Mouse (Mus musculus): ENCODE data around the gene Gm11172. TPM values are rescaled to one million over a fixed set of nuclear protein-coding genes. Genes with fewer than 3 reads are reported as not detected.

The Gm11172 gene
- polyA plus RNA-seq, 1 experiment: not detected

DNA sequence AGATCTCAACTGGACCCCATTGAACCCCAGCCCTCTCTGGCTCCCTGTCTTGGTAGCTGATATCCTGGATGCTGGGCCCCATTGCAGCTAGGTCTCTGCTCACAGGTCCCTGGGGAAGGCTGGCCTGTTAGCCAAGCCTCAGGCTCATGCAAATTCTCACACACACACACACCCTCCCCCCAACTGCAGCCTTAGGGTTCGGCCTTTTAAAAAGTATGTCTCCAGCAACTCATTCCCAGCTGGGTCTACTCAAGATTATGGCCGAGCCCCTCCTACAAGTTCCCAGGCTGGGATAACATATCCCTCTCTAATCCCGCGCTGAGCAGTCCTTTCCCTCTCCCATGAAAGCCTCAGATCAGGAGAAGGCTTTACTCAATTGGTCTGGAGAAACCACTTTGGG, 8.7 kb downstream of the Gm11172 start:
- TF ChIP-seq TAL1 (IDR thresholded peaks at IDR 0.05; ENCODE audit: low read length) (no peak), GATA1 (IDR thresholded peaks at IDR 0.05; ENCODE audit: low read length) (no peak)
- Histone ChIP-seq H3K27me3 (ENCODE audit: control insufficient read depth) (no peaks in the 10 kb centered on the region), H3K4me3 (replicated peaks) (no peak overlapping the region), H3K4me1 (ENCODE audit: control insufficient read depth) (no peaks in the 10 kb centered on the region), H3K9me3 (ENCODE audit: control insufficient read depth, low read length) (no peaks in the 10 kb centered on the region), H3K36me3 (ENCODE audit: control insufficient read depth) (no peaks in the 10 kb centered on the region)

- no peak overlapping the region for H3K4me3 ChIP-seq (replicated peaks)
- no peaks in the 10 kb centered on the region for H3K27me3 ChIP-seq (ENCODE audit: control insufficient read depth)
- H3K36me3 ChIP-seq (ENCODE audit: control insufficient read depth): no peaks in the 10 kb centered on the region
- no peaks in the 10 kb centered on the region for H3K9me3 ChIP-seq (ENCODE audit: control insufficient read depth, low read length)
- no peaks in the 10 kb centered on the region for H3K4me1 ChIP-seq (ENCODE audit: control insufficient read depth)
- no peak for TF ChIP-seq GATA1 (IDR thresholded peaks at IDR 0.05; ENCODE audit: low read length)
- no peak for TF ChIP-seq TAL1 (IDR thresholded peaks at IDR 0.05; ENCODE audit: low read length)
Observed at GRCm38 (mm10) chr16:10824536-10824935, 11.8 kb downstream of the Gm11172 start.

DNA sequence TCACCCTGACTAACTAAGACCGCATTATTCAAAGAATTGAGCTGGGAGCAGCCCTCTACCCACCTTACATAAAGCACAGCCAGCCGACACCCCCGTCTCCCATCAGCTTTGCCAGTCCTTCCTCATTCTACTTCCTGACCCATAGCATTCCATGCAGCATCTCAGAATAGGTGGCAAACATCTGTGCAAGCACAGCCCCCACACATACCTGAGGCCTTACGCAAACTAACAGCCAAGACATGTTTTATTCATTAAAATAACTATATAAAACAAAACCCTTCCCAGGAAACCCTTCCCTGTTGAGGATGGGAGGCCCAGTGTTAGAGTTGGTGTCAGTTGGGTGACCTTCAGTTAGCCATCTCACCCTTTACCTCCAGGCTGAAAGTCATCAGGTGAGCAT, 13.1 kb downstream of the Gm11172 start:
- Histone ChIP-seq H3K27me3 (ENCODE audit: control insufficient read depth) (no peaks in the 10 kb centered on the region), H3K4me3 (replicated peaks) (no peak overlapping the region)

GRCm38 (mm10) chr16:10827269-10827668, 14.6 kb downstream of the Gm11172 start:
- Histone ChIP-seq H3K4me1 (ENCODE audit: control insufficient read depth) (no peaks in the 10 kb centered on the region), H3K4me3 (replicated peaks) (no peak overlapping the region), H3K27me3 (ENCODE audit: control insufficient read depth) (no peaks in the 10 kb centered on the region), H3K36me3 (ENCODE audit: control insufficient read depth) (no peaks in the 10 kb centered on the region), H3K9me3 (ENCODE audit: control insufficient read depth, low read length) (no peaks in the 10 kb centered on the region)
- TF ChIP-seq TAL1 (IDR thresholded peaks at IDR 0.05; ENCODE audit: low read length): no peak
- no peak for TF ChIP-seq GATA1 (IDR thresholded peaks at IDR 0.05; ENCODE audit: low read length)

More for the DNA sequence above, 13.1 kb downstream of the Gm11172 start:
- Histone ChIP-seq H3K9me3 (ENCODE audit: control insufficient read depth, low read length) (no peaks in the 10 kb centered on the region), H3K4me1 (ENCODE audit: control insufficient read depth) (no peaks in the 10 kb centered on the region), H3K36me3 (ENCODE audit: control insufficient read depth) (no peaks in the 10 kb centered on the region)
- no peak for TF ChIP-seq GATA1 (IDR thresholded peaks at IDR 0.05; ENCODE audit: low read length)
- TF ChIP-seq TAL1 (IDR thresholded peaks at IDR 0.05; ENCODE audit: low read length): no peak

- H3K27me3 ChIP-seq (ENCODE audit: control insufficient read depth): peaks cover 3% of the 10 kb centered on the region; the same call in 1 of the 2 replicates
- TF ChIP-seq TAL1 (IDR thresholded peaks at IDR 0.05; ENCODE audit: low read length) (no peak), GATA1 (IDR thresholded peaks at IDR 0.05; ENCODE audit: low read length) (no peak)
Observed at GRCm38 (mm10) chr16:10827766-10828460, 15.2 kb downstream of the Gm11172 start.

DNA sequence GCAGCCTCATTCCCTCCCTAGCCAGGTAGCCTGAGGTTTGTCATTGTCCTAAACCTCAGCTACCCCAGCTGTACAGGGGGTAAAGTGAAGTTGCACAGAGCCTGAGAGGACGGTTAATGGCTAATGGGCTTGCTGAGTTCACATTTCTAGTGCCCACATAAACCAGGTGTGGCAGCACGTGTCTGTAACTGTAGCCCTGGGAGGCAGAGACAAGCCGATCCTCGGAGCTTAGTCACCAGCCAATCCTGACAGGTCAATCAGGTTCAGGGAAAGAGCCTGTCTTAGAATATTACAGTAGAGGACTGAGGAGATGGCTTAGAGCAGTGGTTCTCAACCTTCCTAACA, 15.7 kb downstream of the Gm11172 start:
- Histone ChIP-seq H3K27me3 (ENCODE audit: control insufficient read depth) (peaks cover 7% of the 10 kb centered on the region; the same call in 1 of the 2 replicates), H3K4me1 (ENCODE audit: control insufficient read depth) (no peaks in the 10 kb centered on the region)

More at GRCm38 (mm10) chr16:10827766-10828460, 15.2 kb downstream of the Gm11172 start:
- Histone ChIP-seq H3K4me3 (replicated peaks) (no peak overlapping the region), H3K9me3 (ENCODE audit: control insufficient read depth, low read length) (no peaks in the 10 kb centered on the region), H3K4me1 (ENCODE audit: control insufficient read depth) (no peaks in the 10 kb centered on the region), H3K36me3 (ENCODE audit: control insufficient read depth) (no peaks in the 10 kb centered on the region)

GRCm38 (mm10) chr16:10834542-10834910, 21.8 kb downstream of the Gm11172 start:
- Histone ChIP-seq H3K9me3 (ENCODE audit: control insufficient read depth, low read length) (no peaks in the 10 kb centered on the region), H3K4me1 (ENCODE audit: control insufficient read depth) (peaks cover 38% of the 10 kb centered on the region), H3K36me3 (ENCODE audit: control insufficient read depth) (peaks cover 15% of the 10 kb centered on the region), H3K4me3 (replicated peaks) (peak overlapping the region; percentile 91), H3K27me3 (ENCODE audit: control insufficient read depth) (peaks cover 14% of the 10 kb centered on the region)
- no peak for TF ChIP-seq TAL1 (IDR thresholded peaks at IDR 0.05; ENCODE audit: low read length)
- TF ChIP-seq GATA1 (IDR thresholded peaks at IDR 0.05; ENCODE audit: low read length): no peak

More for the DNA sequence above, 15.7 kb downstream of the Gm11172 start:
- TF ChIP-seq TAL1 (IDR thresholded peaks at IDR 0.05; ENCODE audit: low read length) (no peak), GATA1 (IDR thresholded peaks at IDR 0.05; ENCODE audit: low read length) (no peak)
- H3K36me3 ChIP-seq (ENCODE audit: control insufficient read depth): no peaks in the 10 kb centered on the region
- no peak overlapping the region for H3K4me3 ChIP-seq (replicated peaks)
- no peaks in the 10 kb centered on the region for H3K9me3 ChIP-seq (ENCODE audit: control insufficient read depth, low read length)

DNA sequence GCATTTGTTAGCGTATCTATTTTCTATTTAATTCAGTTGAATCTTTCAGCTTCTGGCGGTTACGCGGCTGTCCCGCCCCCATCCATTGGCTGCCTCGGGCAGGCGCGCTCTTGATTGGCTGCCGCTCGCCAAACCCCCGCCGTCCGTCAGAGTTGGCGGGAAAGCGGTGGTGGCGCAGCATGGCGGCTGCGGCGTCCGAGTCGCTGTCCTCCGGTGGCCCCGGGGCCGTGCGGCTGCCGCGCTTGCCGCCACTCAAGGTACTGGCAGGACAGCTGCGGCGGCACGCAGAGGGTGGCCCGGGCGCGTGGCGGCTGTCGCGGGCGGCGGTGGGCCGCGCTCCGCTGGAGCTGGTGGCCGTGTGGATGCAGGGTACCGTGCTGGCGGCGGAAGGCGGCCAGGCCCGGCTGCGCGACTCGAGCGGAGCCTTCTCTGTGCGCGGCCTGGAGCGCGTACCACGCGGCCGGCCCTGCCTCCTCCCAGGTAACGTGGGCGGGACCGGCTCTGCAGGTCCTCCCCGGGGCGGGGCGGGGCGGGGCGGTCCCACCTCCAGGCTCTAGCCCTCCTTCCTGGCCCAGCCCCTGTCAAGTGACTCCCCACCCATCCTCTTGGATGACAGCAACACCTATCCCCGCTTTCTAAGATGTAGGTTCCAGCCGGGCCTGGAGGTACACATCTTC, 22.3 kb downstream of the Gm11172 start, which contains the start of gene Rmi2:
Gene Rmi2 (plus strand): TSS at position 149 of the 677 bp plus-strand sequence.
- Histone ChIP-seq H3K4me3 (replicated peaks) (peak within 1 kb of the TSS; percentile 91), H3K9me3 (ENCODE audit: control insufficient read depth, low read length) (no peaks in the 10 kb centered on the region), H3K27me3 (ENCODE audit: control insufficient read depth) (peaks cover 14% of the 10 kb centered on the region), H3K4me1 (ENCODE audit: control insufficient read depth) (peaks cover 38% of the 10 kb centered on the region), H3K36me3 (ENCODE audit: control insufficient read depth) (peaks cover 20% of the 10 kb centered on the region)
- no peak for TF ChIP-seq GATA1 (IDR thresholded peaks at IDR 0.05; ENCODE audit: low read length)
- TF ChIP-seq TAL1 (IDR thresholded peaks at IDR 0.05; ENCODE audit: low read length): no peak

GRCm38 (mm10) chr16:10836388-10836787, 23.7 kb downstream of the Gm11172 start:
- Histone ChIP-seq H3K27me3 (ENCODE audit: control insufficient read depth) (peaks cover 14% of the 10 kb centered on the region), H3K36me3 (ENCODE audit: control insufficient read depth) (peaks cover 25% of the 10 kb centered on the region), H3K4me1 (ENCODE audit: control insufficient read depth) (peaks cover 38% of the 10 kb centered on the region), H3K9me3 (ENCODE audit: control insufficient read depth, low read length) (no peaks in the 10 kb centered on the region), H3K4me3 (replicated peaks) (no peak overlapping the region)
- TF ChIP-seq GATA1 (IDR thresholded peaks at IDR 0.05; ENCODE audit: low read length) (no peak), TAL1 (IDR thresholded peaks at IDR 0.05; ENCODE audit: low read length) (no peak)
